Mouse (Mus musculus) testis, postnatal 14 days (tissue): Measurements from ENCODE around the gene Krt33a.

Experiments used
- DNase-seq: peaks from one replicate; pipeline ENCODE4 v3.0.0; 2021; ENCODE audit warnings: low spot score

The Krt33a gene

GRCm38 (mm10) chr11:100016112-100016511 lies at the start of gene Krt33a:
TSS of gene Krt33a (minus strand) at chr11:100016212.
- DNase-seq = no peak

- no peak for DNase-seq
Measured at GRCm38 (mm10) chr11:100058875-100059274, 42.9 kb upstream of the Krt33a start.

- DNase-seq = no peak
Measured at GRCm38 (mm10) chr11:100055686-100056655, 40.0 kb upstream of the Krt33a start.

- DNase-seq = no peak
Measured at GRCm38 (mm10) chr11:100050451-100050850, 34.4 kb upstream of the Krt33a start, which contains the start of gene Krt31. TSS of gene Krt31 (minus strand) at chr11:100050551.

- no peak for DNase-seq
Measured at GRCm38 (mm10) chr11:100047193-100047592, 31.2 kb upstream of the Krt33a start.

GRCm38 (mm10) chr11:100046303-100046866 lies 30.4 kb upstream of the Krt33a start:
- no peak for DNase-seq

- DNase-seq = no peak
Measured at GRCm38 (mm10) chr11:100041454-100041853, 25.4 kb upstream of the Krt33a start, which contains the start of gene Krt34. TSS of gene Krt34 (minus strand) at chr11:100041554.

GRCm38 (mm10) chr11:100029768-100030167 lies 13.8 kb upstream of the Krt33a start, which contains the start of gene Krt33b:
TSS of gene Krt33b (minus strand) at chr11:100029868.
- no peak for DNase-seq

GRCm38 (mm10) chr11:100021438-100021837 lies 5.4 kb upstream of the Krt33a start:
- no peak for DNase-seq

- DNase-seq = no peak
Measured at GRCm38 (mm10) chr11:100019466-100019865, 3.5 kb upstream of the Krt33a start.

GRCm38 (mm10) chr11:100013691-100014171 lies 2.3 kb downstream of the Krt33a start:
- no peak for DNase-seq

GRCm38 (mm10) chr11:100010682-100011081 lies 5.3 kb downstream of the Krt33a start:
- DNase-seq = no peak

- DNase-seq = no peak
Measured at GRCm38 (mm10) chr11:100008336-100008735, 7.7 kb downstream of the Krt33a start.

GRCm38 (mm10) chr11:100006624-100007023 lies 9.4 kb downstream of the Krt33a start:
- DNase-seq = no peak

- DNase-seq = no peak
Measured at GRCm38 (mm10) chr11:100005905-100006304, 10.1 kb downstream of the Krt33a start.

- no peak for DNase-seq
Measured at GRCm38 (mm10) chr11:100004846-100005245, 11.2 kb downstream of the Krt33a start.

GRCm38 (mm10) chr11:99999091-99999490 lies 16.9 kb downstream of the Krt33a start:
- no peak for DNase-seq

- no peak for DNase-seq
Measured at GRCm38 (mm10) chr11:99994384-99994661, 21.7 kb downstream of the Krt33a start.

- no peak for DNase-seq
Measured at GRCm38 (mm10) chr11:99993620-99994383, 22.2 kb downstream of the Krt33a start, which contains the start of gene Krtap17-1. TSS of gene Krtap17-1 (minus strand) at chr11:99993994.

- no peak for DNase-seq
Measured at GRCm38 (mm10) chr11:99990571-99990970, 25.4 kb downstream of the Krt33a start.

GRCm38 (mm10) chr11:99989881-99990405 lies 26.1 kb downstream of the Krt33a start:
- DNase-seq = no peak

GRCm38 (mm10) chr11:99988530-99988929 lies 27.5 kb downstream of the Krt33a start:
- no peak for DNase-seq
